Mouse (Mus musculus) C2C12 (cell line): ENCODE results near the gene Miga1.

ENCODE experiments used
- CEBPB ChIP-seq: IDR thresholded peaks from one replicate; pipeline ENCODE4 v1.6.1; 2011; ENCODE audit warnings: low read depth, mild to moderate bottlenecking, control low read depth, moderate library complexity
- CTCF ChIP-seq: IDR thresholded peaks from one replicate; pipeline ENCODE4 v1.5.1; 2011; ENCODE audit not compliant: control insufficient read depth, insufficient read depth, insufficient read length
- MAX ChIP-seq: IDR thresholded peaks from one replicate; pipeline ENCODE4 v1.6.1; 2011; ENCODE audit warnings: mild to moderate bottlenecking, control low read depth
- MYOD1 ChIP-seq: IDR thresholded peaks from one replicate; pipeline ENCODE4 v1.6.1; 2011; ENCODE audit warnings: low read depth; ENCODE audit not compliant: control insufficient read depth, insufficient read length
- USF1 ChIP-seq: IDR thresholded peaks from one replicate; pipeline ENCODE4 v1.6.1; 2011; ENCODE audit warnings: low read depth, mild to moderate bottlenecking, control low read depth, moderate library complexity

- TF ChIP-seq CTCF = no peak
- TF ChIP-seq CEBPB = no peak
- TF ChIP-seq MAX = no peak
- TF ChIP-seq MYOD1 = no peak
- no peak for TF ChIP-seq USF1
Observed at GRCm38 (mm10) chr3:152261436-152261835, 78.8 kb downstream of the Miga1 start.
